Mouse (Mus musculus) T-helper 2 cell (primary cell): ENCODE data around the gene Vgf.

Experiments used
- in situ Hi-C: fragments of 300-600 bp; cut with MboI, MseI; formaldehyde crosslinking; loops from one replicate; pipeline ENCODE4 v1.15.1; 2025; ENCODE audit warnings: high pct_unique_total_duplicates

Vgf gene

GRCm38 (mm10) chr5:137029643-137030415 lies 3.6 kb downstream of the Vgf start:
- in situ Hi-C loops: loop anchor here (5.0 kb wide), 2 partner anchors 77 to 257 kb away; partner anchors contain the start of gene Ache

DNA sequence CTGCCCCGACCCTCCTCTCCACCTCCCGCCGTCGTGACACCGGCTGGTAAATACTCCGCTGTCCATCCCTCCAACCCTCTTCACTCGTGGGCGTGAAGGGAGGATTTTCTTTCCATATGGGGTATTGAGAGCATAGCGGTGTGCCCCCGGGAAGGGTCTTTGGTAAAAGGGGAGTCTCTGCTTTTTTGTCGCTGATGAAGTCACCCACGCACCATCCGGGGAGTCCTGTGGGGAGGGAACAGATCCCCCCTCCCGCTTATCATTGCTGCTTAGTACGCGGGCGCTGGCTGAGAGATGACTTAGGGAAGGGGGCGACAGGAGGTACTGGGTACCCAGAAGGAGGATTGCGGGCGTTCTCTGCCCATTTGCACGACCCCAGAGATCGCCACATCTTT lies 4.2 kb downstream of the Vgf start:
- in situ Hi-C loops: loop anchor here (5.0 kb wide), 1 partner anchor 257 kb away; the partner anchor contains the start of gene Ache

GRCm38 (mm10) chr5:137031076-137032032 lies 5.2 kb downstream of the Vgf start:
- in situ Hi-C loops: loop anchor here (5.0 kb wide), 1 partner anchor 256 kb away; the partner anchor contains the start of gene Ache

- in situ Hi-C loops: loop anchor here (5.0 kb wide), 1 partner anchor 255 kb away; the partner anchor contains the start of gene Ache
These were observed 5.8 kb downstream of the Vgf start for GRCm38 (mm10) chr5:137032033-137032421.

- in situ Hi-C loops: loop anchor here (5.0 kb wide), 1 partner anchor 255 kb away; the partner anchor contains the start of gene Ache
These were observed 6.5 kb downstream of the Vgf start for GRCm38 (mm10) chr5:137032641-137033074.

- in situ Hi-C loops: no loop called here
These were observed 10.0 kb downstream of the Vgf start for GRCm38 (mm10) chr5:137036211-137036610.

GRCm38 (mm10) chr5:137039453-137039852 lies 13.3 kb downstream of the Vgf start:
- in situ Hi-C loops: no loop called here

GRCm38 (mm10) chr5:137041442-137041841 lies 15.2 kb downstream of the Vgf start:
- in situ Hi-C loops: loop anchor here (10.0 kb wide), 1 partner anchor 907 kb away; the partner anchor contains the start of genes Alkbh4 and Lrwd1

GRCm38 (mm10) chr5:137043997-137044396 lies 17.8 kb downstream of the Vgf start:
- in situ Hi-C loops: loop anchor here (10.0 kb wide), 1 partner anchor 909 kb away; the partner anchor contains the start of genes Alkbh4 and Lrwd1

DNA sequence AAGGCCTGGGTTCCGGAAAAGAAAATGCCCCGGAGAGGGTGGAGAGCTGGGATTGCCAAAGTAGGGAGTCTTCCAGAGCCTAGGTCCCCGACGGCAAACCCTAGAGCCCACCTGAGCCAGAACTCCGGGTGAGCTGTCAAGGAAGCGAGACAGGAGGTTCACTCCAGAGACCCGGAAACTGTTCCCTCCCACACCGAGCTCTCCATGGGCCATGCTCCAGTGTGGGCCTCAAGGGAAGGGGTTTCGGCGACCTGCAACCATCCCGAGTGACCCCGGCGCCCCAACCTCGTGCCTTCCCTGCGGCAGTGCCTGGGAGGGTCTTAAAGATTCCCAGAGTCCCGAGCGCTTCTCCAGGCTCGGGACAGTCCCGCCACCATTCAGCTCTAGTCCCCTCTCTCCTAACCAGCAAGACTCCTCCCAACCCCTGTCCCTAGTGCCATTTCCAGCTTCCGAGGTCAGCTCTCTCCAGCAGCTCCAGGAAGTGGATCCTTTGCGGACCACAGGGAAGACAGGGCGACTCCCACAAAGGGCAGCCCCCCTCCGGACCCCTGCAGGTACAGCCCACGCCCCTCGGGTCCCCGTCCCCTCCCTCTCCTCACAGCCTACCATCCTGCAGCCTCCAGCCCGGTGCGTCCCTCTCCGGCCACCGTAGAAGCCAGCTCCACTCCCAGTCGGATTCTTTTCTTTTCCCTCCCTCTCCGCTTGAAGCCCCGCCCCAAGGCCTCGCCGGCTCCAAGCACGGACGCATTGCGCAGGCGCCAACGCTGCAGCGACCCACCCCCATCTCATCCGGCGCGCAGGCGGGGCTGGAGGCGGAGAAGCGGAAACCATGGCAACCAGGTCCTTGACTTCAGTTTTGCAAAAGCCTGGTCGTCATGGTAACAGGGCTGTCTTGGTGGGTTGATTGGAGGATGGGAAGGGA lies 19.5 kb downstream of the Vgf start, which contains the start of gene Ap1s1:
Gene Ap1s1 (minus strand): TSS at position 734 of the 922 bp plus-strand sequence.
- in situ Hi-C loops: loop anchor here (10.0 kb wide), 1 partner anchor 911 kb away; the partner anchor contains the start of genes Alkbh4 and Lrwd1

- in situ Hi-C loops: loop anchor here (10.0 kb wide), 1 partner anchor 912 kb away; the partner anchor contains the start of genes Alkbh4 and Lrwd1
These were observed 20.1 kb downstream of the Vgf start for GRCm38 (mm10) chr5:137046324-137046718.

- in situ Hi-C loops: loop anchor here (10.0 kb wide), 1 partner anchor 912 kb away; the partner anchor contains the start of genes Alkbh4 and Lrwd1
These were observed 20.8 kb downstream of the Vgf start for GRCm38 (mm10) chr5:137046991-137047390.

- in situ Hi-C loops: no loop called here
These were observed 24.9 kb downstream of the Vgf start for GRCm38 (mm10) chr5:137051125-137051524.

- in situ Hi-C loops: no loop called here
These were observed 25.8 kb downstream of the Vgf start for GRCm38 (mm10) chr5:137051914-137052505.

DNA sequence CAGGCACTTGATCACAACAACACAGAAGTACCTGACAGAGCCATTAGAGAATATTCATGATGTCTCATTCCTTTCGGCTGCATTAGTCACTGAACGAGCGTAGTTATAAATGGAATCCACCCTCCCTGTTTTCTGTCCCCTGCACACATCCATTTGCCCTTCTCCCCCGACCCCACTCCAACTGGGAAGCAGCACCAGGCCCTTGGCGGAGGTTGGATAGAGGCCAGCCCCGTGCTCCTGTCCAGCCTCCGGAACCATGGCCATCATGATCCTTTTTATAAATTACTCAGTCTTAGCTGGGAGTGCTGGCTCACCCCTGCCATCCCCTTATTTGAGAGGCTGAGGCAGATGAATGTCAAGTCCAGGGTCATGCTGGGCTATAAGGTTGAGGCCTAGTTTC lies 28.1 kb downstream of the Vgf start:
- in situ Hi-C loops: no loop called here

GRCm38 (mm10) chr5:137054873-137055272 lies 28.7 kb downstream of the Vgf start:
- in situ Hi-C loops: no loop called here

GRCm38 (mm10) chr5:137061809-137062481 lies 35.8 kb downstream of the Vgf start:
- in situ Hi-C loops: no loop called here

DNA sequence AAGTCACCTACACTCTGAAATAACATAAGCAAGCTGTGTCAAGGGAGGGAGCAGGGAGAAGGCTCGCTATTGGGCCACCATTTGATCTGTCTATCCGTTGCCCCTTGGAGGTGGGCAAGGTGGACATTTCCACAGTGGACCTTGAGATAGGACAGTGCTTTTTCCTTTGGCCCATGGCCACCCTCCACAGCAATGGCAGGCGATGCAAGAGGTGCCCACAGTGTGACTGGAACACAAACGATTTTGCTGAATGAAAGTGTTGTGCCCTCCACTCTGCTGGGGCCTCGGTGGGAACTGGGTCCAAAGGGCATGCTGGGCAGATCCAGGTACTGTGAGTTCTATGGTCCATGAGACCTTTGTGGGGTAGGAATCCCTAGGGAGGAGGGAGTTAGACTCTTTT lies 36.4 kb downstream of the Vgf start:
- in situ Hi-C loops: no loop called here

DNA sequence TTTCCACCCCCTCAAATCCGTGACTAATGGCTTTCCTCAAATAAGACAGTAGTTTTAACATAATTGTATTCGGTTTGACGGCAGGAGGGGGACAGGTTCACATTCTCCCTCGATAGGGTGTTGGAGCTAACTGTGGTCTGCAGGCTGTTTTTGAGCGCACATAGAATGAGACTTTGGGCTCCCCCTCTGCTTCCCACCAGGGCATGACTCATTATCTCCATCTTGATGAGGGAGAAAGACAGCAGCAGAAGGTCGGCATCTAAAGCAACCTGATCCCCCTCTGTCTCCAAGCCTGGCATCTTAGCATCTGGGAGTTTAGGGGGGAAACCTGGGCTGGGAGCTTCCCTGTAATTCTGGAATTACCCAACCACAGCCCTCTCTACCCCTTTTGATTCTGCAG lies 39.3 kb downstream of the Vgf start:
- in situ Hi-C loops: no loop called here
